Mouse (Mus musculus): ENCODE data around the gene Dkkl1. TPM values are rescaled to one million over a fixed set of nuclear protein-coding genes. Genes with fewer than 3 reads are reported as not detected.

Dkkl1 gene
- 66.4 TPM for polyA plus RNA-seq (2017; shearing (Covaris generic))

DNA sequence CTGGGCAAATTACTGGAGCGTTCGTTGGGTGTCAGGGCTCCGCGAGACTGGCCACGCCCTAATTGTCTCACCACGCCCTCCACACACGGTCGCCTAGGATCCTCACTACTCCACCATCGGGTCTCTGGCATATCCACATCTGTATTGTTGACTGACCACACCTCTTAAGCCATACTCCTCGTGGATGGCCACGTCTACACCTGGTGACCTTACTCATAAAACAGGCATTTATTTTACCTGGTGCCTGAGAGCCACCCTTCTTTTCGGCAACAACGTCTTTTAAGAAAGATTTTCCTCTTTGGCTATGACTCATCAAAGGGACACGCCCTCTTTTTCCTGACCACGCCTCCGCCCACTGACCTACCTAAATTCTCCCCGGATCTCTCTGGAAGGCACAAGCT, at the start of gene Dkkl1:
TSS of gene Dkkl1 (minus strand) at position 297 of the 401 bp plus-strand sequence.

DNA sequence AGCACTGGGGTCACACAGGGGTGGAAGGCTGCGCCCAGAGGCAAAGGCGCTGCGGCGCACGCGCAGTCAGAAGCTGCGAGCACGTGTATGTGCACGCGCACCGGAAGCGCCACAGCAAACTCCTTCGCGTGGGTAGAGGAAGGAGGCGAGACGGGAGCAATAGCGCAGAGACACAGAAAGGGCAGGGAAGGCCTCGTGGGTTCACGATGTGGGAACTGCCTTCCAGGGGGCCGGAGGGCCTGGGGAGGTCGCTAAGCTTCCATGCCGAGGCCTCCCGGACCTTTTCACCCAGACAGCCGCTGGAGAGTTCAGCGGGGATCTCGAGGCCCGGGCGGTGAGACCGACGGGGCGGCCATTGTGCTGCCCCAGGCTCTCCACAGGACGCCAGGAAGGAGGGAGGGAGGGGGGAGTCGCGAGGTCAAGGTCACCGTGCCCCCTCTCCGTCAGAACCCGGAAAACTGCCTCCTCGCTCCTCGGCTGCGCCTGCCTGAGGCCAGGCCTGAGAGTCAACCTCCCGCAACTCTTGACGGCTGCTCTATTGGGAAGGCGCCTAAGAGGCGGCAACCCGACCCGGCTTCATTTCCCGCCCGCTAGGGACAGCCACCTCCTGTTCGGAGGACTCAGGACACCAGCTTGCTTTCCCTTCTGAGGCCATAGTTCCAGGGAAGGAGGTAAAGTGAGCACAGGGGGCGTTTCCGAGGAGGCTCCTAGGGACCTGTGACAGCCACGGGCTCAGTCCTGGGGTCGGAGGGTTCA, 28.9 kb upstream of the Dkkl1 start, which contains the start of gene Slc6a16:
TSS of gene Slc6a16 (plus strand) at position 453 of the 756 bp plus-strand sequence.

DNA sequence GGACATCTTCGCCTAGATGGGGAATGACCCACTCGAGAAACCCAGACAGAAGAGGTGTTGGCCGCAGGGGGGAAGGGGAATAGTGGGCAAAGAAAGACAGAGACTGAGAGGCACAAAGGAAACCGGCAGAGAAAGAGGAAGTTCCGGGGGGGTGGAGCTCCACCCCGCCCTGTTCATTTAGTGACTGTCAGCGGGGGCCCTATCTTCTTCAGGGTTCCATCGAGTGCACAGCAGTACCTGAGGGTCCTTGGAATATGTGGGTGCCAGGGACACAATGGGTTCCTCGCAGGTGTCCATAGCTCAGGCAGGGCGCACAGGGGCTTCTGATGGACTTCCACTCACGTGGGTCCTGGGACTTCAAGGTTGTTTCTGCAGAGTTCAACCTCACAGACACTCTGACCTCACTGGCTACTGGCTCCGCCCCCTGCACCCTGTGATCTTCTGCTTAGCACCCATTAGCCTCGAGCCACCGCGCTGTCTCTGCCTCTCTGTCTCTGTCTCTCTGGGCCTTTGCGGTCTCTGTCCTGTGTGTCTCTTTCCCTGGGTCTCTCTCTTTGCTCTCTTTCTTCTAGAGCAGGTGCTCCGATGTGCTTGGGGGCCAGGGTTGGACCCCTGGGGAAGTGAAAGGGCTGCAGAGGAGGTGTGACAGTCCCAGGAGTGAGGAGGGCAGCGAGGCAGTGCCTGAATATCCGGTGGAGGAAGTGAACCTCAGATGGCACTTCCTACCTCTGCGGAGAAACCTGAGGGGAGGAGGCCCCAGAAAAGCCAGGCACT, 27.0 kb upstream of the Dkkl1 start, which contains the start of gene Cd37:
TSS of gene Cd37 (minus strand) at position 393 of the 774 bp plus-strand sequence.

DNA sequence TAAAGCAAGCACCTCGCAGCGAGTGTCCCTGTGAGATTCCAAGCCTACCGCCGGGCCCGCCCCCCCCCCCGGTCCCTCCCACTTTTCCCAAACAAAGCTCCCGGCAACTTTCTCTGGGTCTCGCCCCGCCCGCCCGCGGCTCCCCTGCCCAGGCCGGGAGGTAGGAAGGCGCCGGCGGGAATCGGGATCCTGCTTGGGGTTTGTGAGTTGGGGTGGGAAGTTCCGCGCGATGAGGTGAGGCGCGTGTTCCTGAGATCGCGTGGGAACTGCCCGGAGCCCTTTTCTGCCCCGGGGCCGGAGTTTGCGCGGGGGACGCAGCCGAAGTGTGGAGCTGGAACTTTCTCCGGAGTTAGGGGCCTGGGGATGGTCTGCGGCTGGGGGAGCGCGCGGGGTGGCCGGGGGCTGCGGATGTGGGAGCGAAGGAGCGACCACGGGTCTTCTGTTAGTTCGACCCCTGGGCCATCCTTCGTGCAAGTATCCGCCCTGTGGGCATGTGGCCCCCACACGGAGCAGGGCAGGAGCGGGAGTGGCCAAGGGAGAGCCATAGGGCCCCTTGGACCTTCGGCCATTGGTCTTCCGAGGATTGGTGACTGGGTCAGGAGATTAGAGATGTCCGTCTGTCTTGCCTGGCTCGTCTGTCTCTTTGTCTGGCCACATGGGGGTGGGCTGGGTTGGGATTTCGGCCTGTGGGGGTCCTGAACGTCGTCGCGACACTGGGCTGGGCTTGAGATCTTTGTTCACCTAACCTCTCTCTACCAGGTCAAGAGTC, 3.9 kb upstream of the Dkkl1 start, which contains the start of gene Tead2:
TSS of gene Tead2 (plus strand) at position 81 of the 769 bp plus-strand sequence.

DNA sequence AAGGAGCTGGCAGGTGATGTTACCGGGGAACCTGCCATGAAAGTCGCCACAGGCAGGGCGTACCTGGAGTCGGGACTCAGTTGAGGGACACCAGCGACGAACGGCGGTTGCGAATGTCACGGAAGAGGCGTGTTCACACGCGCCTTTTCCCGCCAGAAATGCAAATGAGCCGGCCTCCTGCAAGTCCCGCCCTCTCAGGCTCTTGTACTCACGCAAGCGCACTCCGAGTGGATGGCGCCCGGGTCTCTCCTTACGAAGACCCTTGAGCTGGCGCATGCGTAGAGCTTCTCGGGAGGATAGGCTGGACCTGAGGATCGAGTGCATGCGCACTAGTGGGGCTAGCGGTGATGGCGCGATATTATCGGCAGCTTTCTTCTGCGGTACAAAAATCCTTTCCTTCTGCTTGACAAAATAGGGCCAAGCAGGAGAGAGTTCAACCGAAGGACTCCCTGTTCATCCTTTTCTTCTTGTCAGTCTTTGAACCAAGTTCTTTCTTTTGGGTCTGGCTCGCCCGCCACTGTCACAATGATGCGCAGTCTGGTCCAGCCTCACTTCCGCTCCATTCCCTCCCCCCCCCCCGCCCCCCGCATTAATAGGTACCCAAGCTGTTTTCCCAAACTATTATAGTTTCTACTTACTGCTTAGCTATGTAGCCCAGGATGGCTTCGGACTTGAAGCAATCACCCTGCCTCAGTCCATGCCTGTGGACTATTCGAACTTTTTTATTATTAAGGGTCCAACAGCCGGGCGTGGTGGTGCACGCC, 7.4 kb downstream of the Dkkl1 start, which contains the start of gene Ccdc155:
TSS of gene Ccdc155 (minus strand) at position 513 of the 764 bp plus-strand sequence.

DNA sequence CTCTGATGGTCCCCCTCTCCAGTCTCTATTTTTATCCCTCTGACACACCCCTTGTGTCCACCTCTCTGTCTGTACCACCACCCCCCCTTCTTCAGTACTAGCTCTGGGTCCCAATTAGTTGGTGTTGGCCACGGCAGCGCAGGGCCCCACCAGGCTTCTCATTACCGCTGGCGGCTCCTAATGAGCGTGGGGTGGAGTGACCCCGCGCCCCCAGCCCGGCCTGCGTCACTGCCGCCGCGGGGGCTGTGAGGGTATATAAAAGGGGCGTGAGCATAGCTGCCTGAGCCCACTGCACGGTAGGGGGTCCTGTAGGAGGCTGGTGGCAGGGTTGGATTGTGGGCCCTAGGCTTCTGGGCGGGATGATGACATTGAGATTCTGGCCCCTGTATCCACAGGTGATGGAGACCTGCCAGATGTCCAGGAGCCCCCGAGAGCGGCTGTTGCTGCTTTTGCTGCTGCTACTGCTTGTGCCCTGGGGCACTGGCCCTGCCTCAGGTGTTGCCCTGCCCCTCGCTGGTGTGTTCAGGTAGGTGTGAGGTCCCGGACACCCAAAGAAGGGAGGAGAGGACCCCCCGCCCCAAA, 31.0 kb downstream of the Dkkl1 start, which contains the start of gene Pth2:
TSS of gene Pth2 (plus strand) at position 100 of the 582 bp plus-strand sequence.

DNA sequence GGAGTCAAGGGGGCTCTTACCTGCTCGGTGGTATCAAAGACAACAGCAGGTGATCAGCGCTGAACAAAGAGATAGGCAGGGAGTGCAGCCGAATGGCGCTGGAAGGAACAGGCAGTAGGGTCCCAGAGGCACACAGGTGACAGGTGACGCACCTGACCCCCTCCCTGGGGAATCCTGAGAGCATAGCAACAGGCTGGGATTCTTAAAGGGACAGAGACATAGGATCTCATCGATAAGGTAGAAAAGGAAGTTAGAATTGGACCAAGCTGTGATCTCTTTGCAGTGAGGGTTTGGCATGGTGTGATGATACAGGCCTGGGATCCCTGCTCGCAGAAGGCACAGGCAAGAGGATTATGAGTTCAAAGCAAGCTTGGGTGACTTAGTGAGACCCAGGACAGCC, 32.5 kb downstream of the Dkkl1 start, which contains the start of gene Gfy:
TSS of gene Gfy (minus strand) at position 101 of the 400 bp plus-strand sequence.

DNA sequence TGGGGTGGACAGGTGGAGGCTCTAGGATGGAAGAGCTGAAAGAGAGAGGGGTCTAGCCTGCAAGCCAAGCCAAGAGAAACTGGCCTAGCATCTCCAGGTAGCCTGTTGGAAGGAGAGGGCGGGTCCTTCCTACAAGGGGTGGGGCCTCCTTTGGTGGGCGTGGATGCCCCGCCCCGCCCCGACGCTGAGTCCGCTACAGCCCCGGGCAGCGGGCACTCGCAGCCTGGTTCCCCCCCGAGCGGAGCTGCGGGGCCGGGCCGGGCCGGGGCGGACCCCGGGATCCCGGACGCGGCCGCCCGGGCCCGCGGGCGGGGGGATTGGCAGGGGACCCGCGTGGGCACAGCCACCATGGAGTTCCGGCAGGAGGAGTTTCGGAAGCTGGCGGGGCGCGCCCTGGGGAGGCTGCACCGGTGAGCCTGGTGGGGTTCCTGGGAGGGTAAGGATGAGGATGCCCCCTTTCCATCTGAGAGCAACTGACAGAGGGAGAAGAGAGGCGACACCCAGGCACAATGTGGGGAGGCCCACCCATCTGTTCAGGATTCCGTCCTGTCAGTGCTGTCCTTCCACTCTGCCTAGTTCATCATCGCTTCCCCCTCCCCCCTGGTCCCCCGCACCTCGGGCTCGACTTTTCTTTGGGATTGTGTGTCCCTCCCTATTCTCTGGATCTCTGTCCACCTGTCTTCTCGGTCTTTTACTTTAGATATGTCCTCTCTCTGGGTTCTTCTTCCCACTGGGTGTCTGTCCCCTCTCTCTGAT, 48.0 kb downstream of the Dkkl1 start, which contains the start of gene Slc17a7:
TSS of gene Slc17a7 (plus strand) at position 215 of the 756 bp plus-strand sequence.

Other genes starting within 250 kb of the Dkkl1 start
- 0.67 TPM for gene Cpt1c, start 237.3 kb downstream of the Dkkl1 start, polyA plus RNA-seq (2017; shearing (Covaris generic))
- 143 TPM for gene Prmt1, start 225.6 kb downstream of the Dkkl1 start, polyA plus RNA-seq (2017; shearing (Covaris generic))
- gene Irf3, start 214.5 kb downstream of the Dkkl1 start, polyA plus RNA-seq (2017; shearing (Covaris generic)), result 134 TPM
- gene Bcl2l12, start 213.4 kb downstream of the Dkkl1 start, polyA plus RNA-seq (2017; shearing (Covaris generic)), result 13.6 TPM
- 22.3 TPM for gene Scaf1, start 195.8 kb downstream of the Dkkl1 start, polyA plus RNA-seq (2017; shearing (Covaris generic))
- 25.1 TPM for gene Rras, start 194.2 kb downstream of the Dkkl1 start, polyA plus RNA-seq (2017; shearing (Covaris generic))
- 1.0 TPM for gene Prr12, start 159.3 kb downstream of the Dkkl1 start, polyA plus RNA-seq (2017; shearing (Covaris generic))
- gene Nosip, start 149.7 kb downstream of the Dkkl1 start, polyA plus RNA-seq (2017; shearing (Covaris generic)), result 78.5 TPM
- 1.6 TPM for gene Prrg2, start 149.5 kb downstream of the Dkkl1 start, polyA plus RNA-seq (2017; shearing (Covaris generic))
- 5.5 TPM for gene Rcn3, start 119.9 kb downstream of the Dkkl1 start, polyA plus RNA-seq (2017; shearing (Covaris generic))
- 6.4 TPM for gene Fcgrt, start 108.3 kb downstream of the Dkkl1 start, polyA plus RNA-seq (2017; shearing (Covaris generic))
- 1,883 TPM for gene Rps11, start 87.7 kb downstream of the Dkkl1 start, polyA plus RNA-seq (2017; shearing (Covaris generic))
- gene Rpl13a, start 83.4 kb downstream of the Dkkl1 start, polyA plus RNA-seq (2017; shearing (Covaris generic)), result 3,183 TPM
- gene Gm45713, start 75.9 kb downstream of the Dkkl1 start, polyA plus RNA-seq (2017; shearing (Covaris generic)), result not detected
- 165 TPM for gene Flt3l, start 75.7 kb downstream of the Dkkl1 start, polyA plus RNA-seq (2017; shearing (Covaris generic))
- 28.2 TPM for gene Pih1d1, start 57.8 kb downstream of the Dkkl1 start, polyA plus RNA-seq (2017; shearing (Covaris generic))
- 36.2 TPM for gene Aldh16a1, start 57.6 kb downstream of the Dkkl1 start, polyA plus RNA-seq (2017; shearing (Covaris generic))
- not detected for gene Slc17a7, start 48.2 kb downstream of the Dkkl1 start, polyA plus RNA-seq (2017; shearing (Covaris generic))
- gene Gfy, start 32.6 kb downstream of the Dkkl1 start, polyA plus RNA-seq (2017; shearing (Covaris generic)), result not detected
- gene Pth2, start 31.2 kb downstream of the Dkkl1 start, polyA plus RNA-seq (2017; shearing (Covaris generic)), result not detected
- gene Ccdc155, start 7.3 kb downstream of the Dkkl1 start, polyA plus RNA-seq (2017; shearing (Covaris generic)), result 0.95 TPM
- gene Tead2, start 3.6 kb upstream of the Dkkl1 start, polyA plus RNA-seq (2017; shearing (Covaris generic)), result 1.7 TPM
- gene Cd37, start 27.0 kb upstream of the Dkkl1 start, polyA plus RNA-seq (2017; shearing (Covaris generic)), result 386 TPM
- gene Slc6a16, start 28.9 kb upstream of the Dkkl1 start, polyA plus RNA-seq (2017; shearing (Covaris generic)), result not detected
- gene Slc6a21, start 65.4 kb upstream of the Dkkl1 start, polyA plus RNA-seq (2017; shearing (Covaris generic)), result 0.93 TPM
- gene Trpm4, start 121.6 kb upstream of the Dkkl1 start, polyA plus RNA-seq (2017; shearing (Covaris generic)), result 5.0 TPM
- not detected for gene Hrc, start 123.1 kb upstream of the Dkkl1 start, polyA plus RNA-seq (2017; shearing (Covaris generic))
- 0.12 TPM for gene Ppfia3, start 154.9 kb upstream of the Dkkl1 start, polyA plus RNA-seq (2017; shearing (Covaris generic))
- gene Lin7b, start 158.4 kb upstream of the Dkkl1 start, polyA plus RNA-seq (2017; shearing (Covaris generic)), result not detected
- 211 TPM for gene Snrnp70, start 183.6 kb upstream of the Dkkl1 start, polyA plus RNA-seq (2017; shearing (Covaris generic))
- not detected for gene Kcna7, start 193.5 kb upstream of the Dkkl1 start, polyA plus RNA-seq (2017; shearing (Covaris generic))
- gene Ntf5, start 201.5 kb upstream of the Dkkl1 start, polyA plus RNA-seq (2017; shearing (Covaris generic)), result 0.60 TPM
- gene Lhb, start 208.7 kb upstream of the Dkkl1 start, polyA plus RNA-seq (2017; shearing (Covaris generic)), result not detected
- 3.2 TPM for gene Gys1, start 222.7 kb upstream of the Dkkl1 start, polyA plus RNA-seq (2017; shearing (Covaris generic))
- 32.3 TPM for gene Ruvbl2, start 225.9 kb upstream of the Dkkl1 start, polyA plus RNA-seq (2017; shearing (Covaris generic))
- gene Ftl1, start 247.7 kb upstream of the Dkkl1 start, polyA plus RNA-seq (2017; shearing (Covaris generic)), result 2,366 TPM

Measured in effector memory CD4-positive, alpha-beta T cell, adult 7 months (primary cell).